Mouse (Mus musculus) stomach, embryonic 16.5 days (tissue): ENCODE results near the gene Hoxa3. TPM values are rescaled to one million over a fixed set of nuclear protein-coding genes. Genes with fewer than 3 reads are reported as not detected.

ENCODE experiments used
- ATAC-seq: fragments of 200-750 bp; cut with Nextera tagmentation; 2 replicates; pipeline ENCODE4 v1.8.0; 2017; ENCODE audit warnings: moderate number of reproducible peaks, moderate TSS enrichment; ENCODE audit not compliant: insufficient read depth, low FRiP score
- H3K27ac ChIP-seq: fragments of 300-500 bp; sonication (generic); 2 replicates; pipeline ENCODE4 v1.5.1; 2014; ENCODE audit warnings: low read length
- H3K27me3 ChIP-seq: fragments of 300-500 bp; sonication (generic); 2 replicates; pipeline ENCODE4 v1.6.1; 2014; ENCODE audit warnings: low read length, control low read depth, mixed read lengths; ENCODE audit not compliant: control insufficient read depth, insufficient read depth
- H3K36me3 ChIP-seq: fragments of 300-500 bp; sonication (generic); 2 replicates; pipeline ENCODE4 v1.6.1; 2014; ENCODE audit warnings: low read length; ENCODE audit not compliant: control insufficient read depth, insufficient read depth
- H3K4me1 ChIP-seq: fragments of 300-500 bp; sonication (generic); 2 replicates; pipeline ENCODE4 v1.6.1; 2014; ENCODE audit warnings: low read length, control low read depth, mixed read lengths; ENCODE audit not compliant: control insufficient read depth, insufficient read depth
- H3K4me2 ChIP-seq: fragments of 300-500 bp; sonication (generic); 2 replicates; pipeline ENCODE4 v1.6.1; 2014; ENCODE audit warnings: low read depth, low read length, mixed read lengths
- H3K4me3 ChIP-seq: fragments of 300-500 bp; sonication (generic); replicated peaks from 2 replicates; pipeline ENCODE4 v1.5.1; 2014; ENCODE audit warnings: mild to moderate bottlenecking, low read length
- H3K9ac ChIP-seq: fragments of 300-500 bp; sonication (generic); 2 replicates; pipeline ENCODE4 v1.6.1; 2014; ENCODE audit warnings: low read length
- H3K9me3 ChIP-seq: fragments of 300-500 bp; sonication (generic); replicated peaks from 2 replicates; pipeline ENCODE4 v1.6.1; 2016; ENCODE audit warnings: low read length, control low read depth; ENCODE audit not compliant: control insufficient read depth
- WGBS: fragments of 180-500 bp; shearing (Covaris S2); extraction: QIAGEN DNeasy Blood & Tissue Kit; methylation state at CpG from one replicate; pipeline ENCODE4 v1.1.7; 2014; 5-methylcytosine and 5-hydroxymethylcytosine counted together
- polyA plus RNA-seq: library from polyadenylated mRNA; unstranded; fragments of >200 nt; fragmentation: Nextera tagmentation; extraction: Ambion mirVana; gene quantifications from 2 replicates; pipeline ENCODE4 v1.2.1, GENCODE M21; 2015

Gene Hoxa3
- polyA plus RNA-seq, 1 experiment from 2014 or later: 6.0 TPM

GRCm38 (mm10) chr6:52247766-52248637 is 34.9 kb upstream of the Hoxa3 start:
- Histone ChIP-seq H3K27me3 (peaks cover 95% of the 10 kb centered on the region), H3K27ac (no peak overlapping the region), H3K9me3 (no peaks in the 10 kb centered on the region), H3K36me3 (no peaks in the 10 kb centered on the region), H3K4me2 (no peak overlapping the region), H3K4me1 (peaks cover 5% of the 10 kb centered on the region; the same call in 1 of the 2 replicates), H3K4me3 (no peak overlapping the region), H3K9ac (no peak overlapping the region)
- WGBS: 1% methylated on average over 23 of the region's 23 CpGs
- ATAC-seq: no peak

GRCm38 (mm10) chr6:52246916-52247315 is 33.8 kb upstream of the Hoxa3 start:
- H3K36me3 ChIP-seq: no peaks in the 10 kb centered on the region
- H3K9me3 ChIP-seq: no peaks in the 10 kb centered on the region
- no peak overlapping the region for H3K4me2 ChIP-seq
- peaks cover 5% of the 10 kb centered on the region; the same call in 1 of the 2 replicates for H3K4me1 ChIP-seq
- no peak overlapping the region for H3K27ac ChIP-seq
- no peak overlapping the region for H3K9ac ChIP-seq
- no peak for ATAC-seq
- H3K4me3 ChIP-seq: no peak overlapping the region
- H3K27me3 ChIP-seq: peaks cover 95% of the 10 kb centered on the region
- 6% methylated on average over 3 of the region's 3 CpGs for WGBS

GRCm38 (mm10) chr6:52246403-52246803 is 33.3 kb upstream of the Hoxa3 start:
- no peak overlapping the region for H3K4me3 ChIP-seq
- no peak overlapping the region for H3K4me2 ChIP-seq
- H3K4me1 ChIP-seq: peaks cover 5% of the 10 kb centered on the region; the same call in 1 of the 2 replicates
- peaks cover 95% of the 10 kb centered on the region for H3K27me3 ChIP-seq
- no peaks in the 10 kb centered on the region for H3K9me3 ChIP-seq
- WGBS: 1% methylated on average over 26 of the region's 26 CpGs
- no peak for ATAC-seq
- H3K27ac ChIP-seq: no peak overlapping the region
- H3K36me3 ChIP-seq: no peaks in the 10 kb centered on the region
- H3K9ac ChIP-seq: no peak overlapping the region

GRCm38 (mm10) chr6:52245757-52246142 is 32.6 kb upstream of the Hoxa3 start, which contains the start of gene Hoxa11:
Gene Hoxa11, minus strand, starts transcription at chr6:52245810.
- no peaks in the 10 kb centered on the region for H3K36me3 ChIP-seq
- H3K27ac ChIP-seq: no peak within 1 kb of the TSS
- peak within 1 kb of the TSS; percentile 20; the same call in 1 of the 2 replicates for H3K4me3 ChIP-seq
- peaks cover 95% of the 10 kb centered on the region for H3K27me3 ChIP-seq
- no peaks in the 10 kb centered on the region for H3K9me3 ChIP-seq
- ATAC-seq: no peak
- H3K4me2 ChIP-seq: no peak within 1 kb of the TSS
- no peak within 1 kb of the TSS for H3K9ac ChIP-seq
- H3K4me1 ChIP-seq: peaks cover 5% of the 10 kb centered on the region; the same call in 1 of the 2 replicates
- WGBS: 3% methylated on average over 20 of the region's 20 CpGs

- H3K4me2 ChIP-seq: no peak overlapping the region
- H3K27me3 ChIP-seq: peaks cover 97% of the 10 kb centered on the region
- no peak overlapping the region for H3K27ac ChIP-seq
Measured at GRCm38 (mm10) chr6:52245040-52245756, 32.1 kb upstream of the Hoxa3 start.

GRCm38 (mm10) chr6:52244471-52245039 is 31.4 kb upstream of the Hoxa3 start:
- H3K27me3 ChIP-seq: peaks cover 97% of the 10 kb centered on the region
- no peak overlapping the region for H3K9ac ChIP-seq
- peak overlapping the region; percentile 20; the same call in 1 of the 2 replicates for H3K4me3 ChIP-seq
- H3K9me3 ChIP-seq: no peaks in the 10 kb centered on the region
- H3K36me3 ChIP-seq: no peaks in the 10 kb centered on the region
- H3K4me2 ChIP-seq: no peak overlapping the region
- no peak for ATAC-seq
- peaks cover 8% of the 10 kb centered on the region for H3K4me1 ChIP-seq
- no peak overlapping the region for H3K27ac ChIP-seq
- 3% methylated on average over 23 of the region's 23 CpGs for WGBS

More at GRCm38 (mm10) chr6:52245040-52245756, 32.1 kb upstream of the Hoxa3 start:
- H3K9ac ChIP-seq: no peak overlapping the region
- no peaks in the 10 kb centered on the region for H3K9me3 ChIP-seq
- no peak for ATAC-seq
- under 1% methylated on average over 70 of the region's 71 CpGs for WGBS
- peak overlapping the region; percentile 20; the same call in 1 of the 2 replicates for H3K4me3 ChIP-seq
- H3K4me1 ChIP-seq: peaks cover 5% of the 10 kb centered on the region
- no peaks in the 10 kb centered on the region for H3K36me3 ChIP-seq

DNA sequence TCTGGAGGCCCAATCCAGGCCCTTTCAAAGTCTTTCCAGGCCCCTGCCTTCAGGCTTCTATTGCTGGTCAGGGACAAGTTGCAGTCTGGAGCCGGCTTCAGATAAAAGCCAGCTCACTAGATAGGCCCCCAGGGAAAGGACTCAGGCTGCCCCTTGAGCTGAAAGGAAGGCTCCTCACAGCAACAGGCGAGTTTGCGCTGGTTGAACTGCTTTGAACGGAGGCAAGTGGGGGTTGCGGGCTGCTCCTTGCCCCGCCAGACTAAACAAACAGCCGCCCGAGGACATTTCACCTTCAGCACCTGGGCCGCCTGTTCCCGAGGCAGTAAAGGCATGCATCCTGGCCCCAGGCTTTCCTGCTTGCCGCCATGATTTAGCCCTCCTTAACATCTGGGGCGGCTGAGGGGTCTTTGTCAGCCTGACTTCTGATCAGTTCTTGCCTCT is 30.6 kb upstream of the Hoxa3 start:
- Histone ChIP-seq H3K27ac (no peak overlapping the region), H3K4me2 (no peak overlapping the region), H3K9me3 (no peaks in the 10 kb centered on the region), H3K9ac (no peak overlapping the region), H3K4me1 (peaks cover 8% of the 10 kb centered on the region), H3K36me3 (no peaks in the 10 kb centered on the region), H3K27me3 (peaks cover 95% of the 10 kb centered on the region), H3K4me3 (no peak overlapping the region)
- ATAC-seq: no peak
- WGBS: 2% methylated on average over 12 of the region's 12 CpGs

GRCm38 (mm10) chr6:52242801-52243332 is 29.7 kb upstream of the Hoxa3 start:
- no peak overlapping the region for H3K4me2 ChIP-seq
- no peak overlapping the region for H3K9ac ChIP-seq
- 6% methylated on average over 4 of the region's 4 CpGs for WGBS

More at GRCm38 (mm10) chr6:52242801-52243332, 29.7 kb upstream of the Hoxa3 start:
- ATAC-seq: no peak
- Histone ChIP-seq H3K4me1 (peaks cover 8% of the 10 kb centered on the region), H3K27me3 (peaks cover 92% of the 10 kb centered on the region), H3K4me3 (no peak overlapping the region), H3K9me3 (no peaks in the 10 kb centered on the region), H3K27ac (no peak overlapping the region), H3K36me3 (no peaks in the 10 kb centered on the region)
